Mouse (Mus musculus) naive thymus-derived CD4-positive, alpha-beta T cell, adult 2 months (primary cell): ENCODE data around the gene Eef1akmt1.

Experiments
- DNase-seq: peaks from one replicate; pipeline ENCODE4 v3.0.0-alpha.2; 2011; ENCODE audit warnings: low read depth

The Eef1akmt1 gene

GRCm38 (mm10) chr14:57524671-57525387 lies 46.6 kb downstream of the Eef1akmt1 start, which contains the start of gene Il17d:
Gene Il17d (plus strand): TSS chr14:57524777.
- DNase-seq = peak; percentile 29

- no peak for DNase-seq
These were observed 47.6 kb downstream of the Eef1akmt1 start for GRCm38 (mm10) chr14:57523762-57524161.

GRCm38 (mm10) chr14:57517001-57517400 lies 54.4 kb downstream of the Eef1akmt1 start:
- DNase-seq = no peak

GRCm38 (mm10) chr14:57515156-57515762 lies 56.2 kb downstream of the Eef1akmt1 start:
- no peak for DNase-seq

- no peak for DNase-seq
These were observed 61.9 kb downstream of the Eef1akmt1 start for GRCm38 (mm10) chr14:57509554-57509953.

- no peak for DNase-seq
These were observed 67.7 kb downstream of the Eef1akmt1 start for GRCm38 (mm10) chr14:57503729-57504128.
